Mouse (Mus musculus) bone marrow, adult 2 months (tissue): ENCODE data around the gene Dagla.

Experiments
- CTCF ChIP-seq: fragments of 200-500 bp; IDR thresholded peaks from 2 replicates; pipeline ENCODE4 v1.5.1; 2011; ENCODE audit warnings: low read length, control low read depth; ENCODE audit not compliant: control insufficient read depth, insufficient read depth
- POLR2A ChIP-seq: fragments of 200-500 bp; IDR thresholded peaks from 2 replicates; pipeline ENCODE4 v1.6.1; 2011; ENCODE audit warnings: low read depth, mild to moderate bottlenecking, control low read depth, low read length, borderline replicate concordance; ENCODE audit not compliant: control insufficient read depth

- TF ChIP-seq POLR2A (no peak), CTCF (no peak)
Observed at GRCm38 (mm10) chr19:10312072-10312471, 7.4 kb upstream of the Dagla start.
